Mouse (Mus musculus) testis, adult 2 months (tissue): ENCODE results near the gene Kazn. TPM values are rescaled to one million over a fixed set of nuclear protein-coding genes. Genes with fewer than 3 reads are reported as not detected.

Experiments used
- H3K27ac ChIP-seq: fragments of 200-500 bp; 2 replicates; pipeline ENCODE4 v1.5.1; 2012; ENCODE audit warnings: low read depth, low read length; ENCODE audit not compliant: control insufficient read depth, insufficient read depth
- H3K27me3 ChIP-seq: fragments of 200-500 bp; 2 replicates; pipeline ENCODE4 v1.6.1; 2012; ENCODE audit warnings: mild to moderate bottlenecking, low read length, moderate library complexity; ENCODE audit not compliant: control insufficient read depth, insufficient read depth
- H3K36me3 ChIP-seq: fragments of 200-500 bp; 2 replicates; pipeline ENCODE4 v1.6.1; 2012; ENCODE audit warnings: mild to moderate bottlenecking, low read length; ENCODE audit not compliant: control insufficient read depth, insufficient read depth
- H3K4me1 ChIP-seq: fragments of 200-500 bp; 2 replicates; pipeline ENCODE4 v1.6.1; 2012; ENCODE audit warnings: low read length; ENCODE audit not compliant: control insufficient read depth, insufficient read depth
- H3K4me3 ChIP-seq: fragments of 200-500 bp; 2 replicates; pipeline ENCODE4 v1.5.1; 2012; ENCODE audit warnings: low read depth, mild to moderate bottlenecking, low read length, moderate library complexity, mixed read lengths; ENCODE audit not compliant: control insufficient read depth
- CTCF ChIP-seq: fragments of 200-500 bp; IDR thresholded peaks from 2 replicates; pipeline ENCODE4 v1.5.1; 2012; ENCODE audit warnings: low read depth, mild to moderate bottlenecking, inconsistent platforms, low read length, moderate library complexity; ENCODE audit not compliant: control insufficient read depth, insufficient read depth, insufficient replicate concordance
- POLR2A ChIP-seq: fragments of 200-500 bp; IDR thresholded peaks from 2 replicates; pipeline ENCODE4 v1.6.1; 2012; ENCODE audit warnings: low read depth, mild to moderate bottlenecking, inconsistent platforms, low read length, moderate library complexity; ENCODE audit not compliant: control insufficient read depth
- polyA plus RNA-seq: library from polyadenylated mRNA; depleted of rRNA; stranded (reverse); fragments of >200 nt; gene quantifications from 2 replicates; pipeline ENCODE4 v1.2.3, GENCODE M21; 2012

Gene Kazn
- polyA plus RNA-seq, 1 experiment = 9.6 TPM

DNA sequence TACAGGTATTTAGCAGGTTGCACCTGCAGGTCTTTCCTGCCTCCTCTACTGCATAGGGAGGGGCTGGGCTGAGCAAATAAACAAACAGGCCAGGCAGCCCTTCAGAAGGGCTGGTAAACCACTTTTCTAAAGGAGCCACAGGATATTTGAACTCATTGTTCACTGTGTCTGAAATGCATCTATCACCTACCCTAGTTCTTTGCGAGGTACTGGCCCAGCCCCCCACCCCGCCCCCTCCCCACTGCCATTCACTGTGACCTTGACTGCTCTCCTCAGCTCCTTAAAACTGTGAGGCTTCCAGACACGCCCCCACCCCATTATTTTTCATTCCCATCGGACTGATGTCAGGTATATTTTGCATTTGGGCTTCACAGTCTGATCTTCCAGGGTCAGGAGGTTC, 69.6 kb downstream of the Kazn start:
- Histone ChIP-seq H3K36me3 (no peaks in the 10 kb centered on the region), H3K4me1 (peaks cover 3% of the 10 kb centered on the region; the same call in 1 of the 2 replicates), H3K27ac (no peak overlapping the region), H3K4me3 (no peak overlapping the region), H3K27me3 (no peaks in the 10 kb centered on the region)
- TF ChIP-seq POLR2A (no peak), CTCF (no peak)

DNA sequence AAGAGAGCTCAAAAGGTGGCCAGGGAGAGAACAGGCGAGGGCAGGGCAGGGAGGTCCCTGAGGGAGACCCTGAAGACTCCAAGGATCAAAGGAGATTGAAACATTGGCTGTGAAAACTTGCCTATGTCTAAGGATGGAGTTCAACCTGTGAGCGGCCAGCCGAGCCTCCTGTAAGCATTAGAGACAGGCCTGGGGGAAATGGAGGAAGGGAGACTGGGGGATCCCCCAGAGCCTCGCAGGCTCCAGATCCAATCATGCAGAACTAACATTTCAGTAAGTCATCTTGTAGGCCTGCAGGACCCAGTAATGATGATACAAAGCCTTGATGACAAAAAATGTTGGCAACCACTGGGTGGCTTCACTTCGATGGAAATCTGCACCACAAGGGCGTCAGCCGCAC, 70.8 kb downstream of the Kazn start:
- no peak overlapping the region for H3K27ac ChIP-seq
- H3K4me1 ChIP-seq = peaks cover 3% of the 10 kb centered on the region; the same call in 1 of the 2 replicates
- H3K27me3 ChIP-seq = no peaks in the 10 kb centered on the region
- no peak for TF ChIP-seq POLR2A
- no peak for TF ChIP-seq CTCF
- H3K36me3 ChIP-seq = no peaks in the 10 kb centered on the region
- no peak overlapping the region for H3K4me3 ChIP-seq

DNA sequence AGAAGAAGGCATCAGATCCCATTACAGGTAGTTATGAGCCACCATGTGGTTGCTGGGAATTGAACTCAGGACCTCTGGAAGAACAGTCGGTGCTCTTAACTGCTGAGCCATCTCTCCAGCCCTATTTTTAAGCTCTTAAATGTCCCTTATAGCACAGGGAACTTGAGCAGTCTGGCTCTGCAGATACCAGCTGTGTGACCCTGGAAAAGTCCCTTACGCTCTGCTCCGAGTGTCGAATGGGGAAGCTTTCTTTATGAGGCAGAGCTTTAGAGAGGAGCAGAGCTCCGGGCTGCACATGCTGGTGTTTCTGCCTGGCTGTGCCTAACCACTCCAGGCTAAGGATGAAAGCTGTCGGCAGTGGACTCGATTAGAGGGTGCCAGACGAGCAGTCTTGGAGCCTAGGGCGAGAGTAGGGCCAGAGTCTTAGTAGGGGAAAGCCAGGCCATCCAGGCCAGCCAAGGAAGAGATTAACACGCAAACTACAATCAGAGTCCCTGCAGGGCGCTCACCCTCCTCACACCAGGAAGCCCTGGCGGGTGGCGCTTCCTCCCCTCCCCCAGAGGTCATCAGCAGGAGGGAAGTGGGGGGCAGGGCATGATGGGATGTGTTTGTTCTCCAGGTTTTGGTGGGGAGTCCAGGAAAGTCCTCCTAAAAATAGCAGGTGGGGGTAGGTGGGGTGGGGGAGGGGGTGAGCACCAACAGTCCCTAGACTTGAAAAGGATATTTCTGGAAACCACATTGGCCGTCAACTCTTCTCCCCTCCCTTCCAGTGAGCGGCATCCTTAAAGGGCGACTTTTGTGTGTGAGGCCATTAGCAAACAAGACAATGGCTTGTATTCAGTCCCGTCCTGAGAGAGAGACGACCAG, 73.1 kb downstream of the Kazn start:
- no peak overlapping the region for H3K4me3 ChIP-seq
- TF ChIP-seq POLR2A = no peak
- no peak for TF ChIP-seq CTCF
- H3K36me3 ChIP-seq = no peaks in the 10 kb centered on the region
- peaks cover 3% of the 10 kb centered on the region; the same call in 1 of the 2 replicates for H3K4me1 ChIP-seq
- no peak overlapping the region for H3K27ac ChIP-seq
- no peaks in the 10 kb centered on the region for H3K27me3 ChIP-seq

DNA sequence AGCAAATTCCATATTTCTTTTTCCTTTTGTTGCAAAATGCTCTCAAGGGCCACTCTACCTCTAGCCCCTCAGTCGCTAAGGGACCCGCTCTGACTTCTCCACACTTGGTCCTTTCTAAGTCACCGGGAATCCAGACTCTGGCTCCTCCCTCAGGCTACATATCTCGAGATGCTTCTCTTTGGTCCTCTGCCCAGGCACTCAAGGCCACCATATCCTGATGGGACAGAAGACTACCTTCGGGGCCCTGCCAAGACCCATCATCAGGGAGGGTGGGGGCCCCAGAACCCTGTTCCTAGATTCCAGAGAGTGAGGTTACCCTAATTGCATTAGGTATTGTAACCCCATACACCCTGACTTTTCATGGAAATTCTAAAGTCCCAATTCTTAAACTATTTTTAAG, 73.8 kb downstream of the Kazn start:
- no peak overlapping the region for H3K27ac ChIP-seq
- peaks cover 3% of the 10 kb centered on the region; the same call in 1 of the 2 replicates for H3K4me1 ChIP-seq

DNA sequence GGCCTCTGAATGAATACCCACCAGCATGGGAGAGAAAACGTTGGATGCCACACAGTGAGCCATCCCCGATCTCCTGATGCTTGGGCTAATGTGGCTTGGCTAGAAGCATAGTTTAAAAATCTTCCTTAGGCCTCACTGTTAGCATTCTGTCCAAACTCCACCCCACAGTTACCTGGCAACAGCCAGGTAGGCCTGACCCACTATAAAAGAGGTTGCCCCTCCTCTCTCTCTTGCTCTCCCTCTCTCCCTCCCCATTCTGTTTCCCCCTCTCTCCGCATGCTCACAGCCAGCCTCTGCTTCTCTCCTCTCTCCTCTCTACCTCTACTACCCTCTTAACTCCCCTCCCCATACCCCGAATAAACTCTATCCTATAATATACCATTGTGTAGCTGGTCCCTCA, 74.8 kb downstream of the Kazn start:
- Histone ChIP-seq H3K36me3 (no peaks in the 10 kb centered on the region), H3K27ac (no peak overlapping the region)

More for the DNA sequence above, 73.8 kb downstream of the Kazn start:
- Histone ChIP-seq H3K27me3 (no peaks in the 10 kb centered on the region), H3K36me3 (no peaks in the 10 kb centered on the region), H3K4me3 (no peak overlapping the region)
- TF ChIP-seq POLR2A (no peak), CTCF (no peak)

DNA sequence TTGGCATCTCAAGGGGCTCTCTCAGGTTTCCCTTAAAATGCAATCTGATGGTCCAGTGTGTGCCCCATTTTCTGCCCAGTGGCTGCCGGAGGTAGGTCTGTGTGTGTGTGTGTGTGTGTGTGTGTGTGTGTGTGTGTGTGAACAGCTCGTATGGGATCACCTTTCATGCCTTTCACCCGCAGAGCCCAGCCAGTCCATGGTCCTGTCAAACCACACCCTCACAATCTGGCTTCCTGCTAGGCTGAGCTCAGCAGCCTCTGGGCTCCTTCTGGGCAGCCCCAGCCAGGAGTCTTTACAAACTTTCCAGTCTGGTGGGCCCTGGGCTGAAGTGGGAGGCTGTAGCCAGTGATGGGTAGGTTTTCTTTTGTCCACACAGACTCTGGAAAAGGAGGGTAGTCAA, 75.3 kb downstream of the Kazn start:
- TF ChIP-seq CTCF (no peak), POLR2A (no peak)
- Histone ChIP-seq H3K27ac (no peak overlapping the region), H3K36me3 (no peaks in the 10 kb centered on the region), H3K4me3 (no peak overlapping the region), H3K4me1 (peaks cover 3% of the 10 kb centered on the region; the same call in 1 of the 2 replicates), H3K27me3 (no peaks in the 10 kb centered on the region)

More for the DNA sequence above, 74.8 kb downstream of the Kazn start:
- TF ChIP-seq CTCF = no peak
- peaks cover 3% of the 10 kb centered on the region; the same call in 1 of the 2 replicates for H3K4me1 ChIP-seq
- H3K27me3 ChIP-seq = no peaks in the 10 kb centered on the region
- H3K4me3 ChIP-seq = no peak overlapping the region

DNA sequence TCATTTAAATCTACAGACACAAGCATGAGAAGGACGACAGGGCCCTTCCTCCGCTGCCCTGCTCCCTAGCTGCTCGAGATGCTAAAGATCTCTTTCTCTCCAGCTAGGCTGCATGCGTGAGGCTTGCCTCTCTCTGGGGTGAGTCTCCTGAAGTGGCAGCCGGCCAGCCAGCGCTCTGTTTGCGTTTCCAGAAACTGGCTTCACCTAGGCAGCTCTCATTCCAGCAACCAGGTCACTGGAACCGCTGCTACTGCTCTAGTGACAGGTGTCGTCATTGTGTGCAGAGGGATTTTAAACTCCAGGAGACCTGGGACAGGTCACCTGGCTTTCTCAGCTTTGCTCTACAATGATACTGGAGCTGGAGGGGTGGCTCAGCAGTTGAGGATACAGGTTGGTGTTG, 76.5 kb downstream of the Kazn start:
- no peak overlapping the region for H3K4me3 ChIP-seq
- H3K27me3 ChIP-seq = no peaks in the 10 kb centered on the region
- peaks cover 3% of the 10 kb centered on the region; the same call in 1 of the 2 replicates for H3K4me1 ChIP-seq
- H3K36me3 ChIP-seq = no peaks in the 10 kb centered on the region
- H3K27ac ChIP-seq = no peak overlapping the region
- TF ChIP-seq POLR2A (no peak), CTCF (no peak)

DNA sequence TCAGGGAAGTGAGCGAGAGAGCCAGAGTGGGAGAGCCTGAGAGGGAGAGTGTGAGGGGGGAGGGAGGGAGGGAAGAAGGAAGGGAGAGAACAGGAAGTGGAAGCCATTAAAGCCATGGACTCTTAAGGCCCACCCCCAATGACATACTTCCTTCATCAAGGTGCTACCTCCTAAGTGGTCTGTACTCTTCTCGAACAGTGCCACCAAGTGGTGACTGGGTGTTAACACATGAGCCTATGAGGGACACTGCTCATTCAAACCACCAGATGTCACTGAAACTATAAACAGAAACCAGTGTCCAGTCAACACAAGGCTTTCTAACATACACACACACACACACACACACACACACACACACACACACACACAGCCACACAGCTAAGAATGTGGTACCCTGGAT, 77.1 kb downstream of the Kazn start:
- Histone ChIP-seq H3K27ac (no peak overlapping the region), H3K4me1 (peaks cover 3% of the 10 kb centered on the region; the same call in 1 of the 2 replicates), H3K36me3 (no peaks in the 10 kb centered on the region), H3K4me3 (no peak overlapping the region), H3K27me3 (no peaks in the 10 kb centered on the region)
- TF ChIP-seq POLR2A = no peak
- TF ChIP-seq CTCF = no peak
